In genomic region chr7:49427843-49428242, GRCm38 (mm10) we compare ENCODE assay signal across 9 mouse cellular contexts.
A peak's percentile ranks its signal among the peaks of the same experiment; 100 is the strongest.
DNase-seq lines count a peak whose midpoint lies in the region; ATAC-seq and TF ChIP-seq lines count a peak whose summit lies in the region.
"Had no signal": no experiment of that assay in that cellular context is flagged by ENCODE, and none has a peak within 500 bp of the region (broad histone marks: within the 10 kb centered on the region; RNA-seq: fewer than 3 reads in every experiment).

No protein-coding gene starts in this region.

- H3K4me2 ChIP-seq in liver, embryonic 14.5 days (ENCODE audit: low read depth), result no peak overlapping the region
- H3K4me2 ChIP-seq: neural tube, embryonic 13.5 days had no signal

- TF ChIP-seq EP300 in liver, embryonic 14.5 days (IDR thresholded peaks at IDR 0.05; ENCODE audit: low read depth), result no peak

- peak; percentile 76 for TF ChIP-seq CTCF in liver, embryonic 14.5 days (IDR thresholded peaks at IDR 0.05; ENCODE audit: low read depth)

- peak; percentile 22 for DNase-seq in gastrocnemius, adult 18-20 months (ENCODE audit: low spot score)
- DNase-seq in gastrocnemius, postnatal 4 days (ENCODE audit: low spot score in 2 of 2), result no peak
- peak; percentile 20 for DNase-seq in urinary bladder, postnatal 25 days (ENCODE audit: low spot score)
- no peak for DNase-seq in urinary bladder, adult 2 months (ENCODE audit: low spot score)
- DNase-seq in liver, embryonic 14.5 days (ENCODE audit: low read depth in 3 of 3, low spot score in 3 of 3), result no peak
- peak; percentile 29 for DNase-seq in thymus, postnatal 25 days
- no peak for DNase-seq in urinary bladder, adult 18-20 months (ENCODE audit: low spot score in 2 of 2)
- DNase-seq in spleen, adult 18-20 months, result no peak

- no peak overlapping the region for H3K4me3 ChIP-seq in liver, embryonic 14.5 days (ENCODE audit: insufficient read depth in 1 of 2, low read depth in 2 of 2, low read length in 2 of 2)
- H3K4me3 ChIP-seq: neural tube, embryonic 13.5 days had no signal

- H3K4me1 ChIP-seq in liver, embryonic 14.5 days (replicated peaks; ENCODE audit: control insufficient read depth in 2 of 2, insufficient read depth in 2 of 2, low read length in 1 of 2), result peaks cover 0 to 3% of the 10 kb centered on the region in 2 experiments; a peak in 1 of 4 replicates

- H3K9me3 ChIP-seq in liver, embryonic 14.5 days (ENCODE audit: control insufficient read depth, low read length), result no peaks in the 10 kb centered on the region
- H3K9me3 ChIP-seq: neural tube, embryonic 13.5 days had no signal

- H3K27me3 ChIP-seq in liver, embryonic 14.5 days (ENCODE audit: control insufficient read depth, insufficient read depth, low read length), result no peaks in the 10 kb centered on the region
- H3K27me3 ChIP-seq: neural tube, embryonic 13.5 days had no signal

- no peak for ATAC-seq in liver, embryonic 14.5 days (ENCODE audit: insufficient read depth)

- H3K9ac ChIP-seq in liver, embryonic 14.5 days (replicated peaks), result no peak overlapping the region
- H3K9ac ChIP-seq: neural tube, embryonic 13.5 days had no signal

- H3K36me3 ChIP-seq in liver, embryonic 14.5 days (replicated peaks; ENCODE audit: control insufficient read depth, insufficient read depth, low read depth), result no peaks in the 10 kb centered on the region
- H3K36me3 ChIP-seq: neural tube, embryonic 13.5 days had no signal

- WGBS in liver, embryonic 14.5 days (ENCODE audit: insufficient replicate concordance), result 22% methylated on average over 6 of the region's 6 CpGs

- no peak overlapping the region for H3K27ac ChIP-seq in liver, embryonic 14.5 days
- H3K27ac ChIP-seq: neural tube, embryonic 13.5 days had no signal

Comparison
In these comparisons a context has a peak if more than half of its experiments do, and no peak if none do; other contexts are left out.
1. DNase-seq: peak in gastrocnemius, adult 18-20 months (single experiment), urinary bladder, postnatal 25 days (single experiment) and thymus, postnatal 25 days (single experiment); none in gastrocnemius, postnatal 4 days (0 of 2), urinary bladder, adult 2 months (single experiment), liver, embryonic 14.5 days (0 of 3), urinary bladder, adult 18-20 months (0 of 2) and spleen, adult 18-20 months (0 of 2).